Mouse (Mus musculus): ENCODE results near the gene Pold2. TPM values are rescaled to one million over a fixed set of nuclear protein-coding genes. Genes with fewer than 3 reads are reported as not detected.

Pold2 gene
- polyA plus RNA-seq, 1 experiment, result 78.0 TPM

GRCm38 (mm10) chr11:5873192-5873591 is 4.9 kb downstream of the Pold2 start:
- no peak for DNase-seq (ENCODE audit: low read depth)
- TF ChIP-seq CTCF (IDR thresholded peaks at IDR 0.05; ENCODE audit: borderline replicate concordance, extremely low read depth, insufficient read depth, insufficient read length), result no peak
- TF ChIP-seq POLR2A (IDR thresholded peaks at IDR 0.05; ENCODE audit: borderline replicate concordance, extremely low read depth, insufficient read depth, insufficient read length, poor library complexity, severe bottlenecking), result no peak

- TF ChIP-seq POLR2A (IDR thresholded peaks at IDR 0.05; ENCODE audit: borderline replicate concordance, extremely low read depth, insufficient read depth, insufficient read length, poor library complexity, severe bottlenecking) (no peak), CTCF (IDR thresholded peaks at IDR 0.05; ENCODE audit: borderline replicate concordance, extremely low read depth, insufficient read depth, insufficient read length) (no peak)
- DNase-seq (ENCODE audit: low read depth), result no peak
Observed at GRCm38 (mm10) chr11:5872707-5873106, 5.4 kb downstream of the Pold2 start.

- TF ChIP-seq CTCF (IDR thresholded peaks at IDR 0.05; ENCODE audit: borderline replicate concordance, extremely low read depth, insufficient read depth, insufficient read length), result no peak
- no peak for TF ChIP-seq POLR2A (IDR thresholded peaks at IDR 0.05; ENCODE audit: borderline replicate concordance, extremely low read depth, insufficient read depth, insufficient read length, poor library complexity, severe bottlenecking)
- no peak for DNase-seq (ENCODE audit: low read depth)
Observed at GRCm38 (mm10) chr11:5870069-5870468, 8.0 kb downstream of the Pold2 start.

- no peak for DNase-seq (ENCODE audit: low read depth)
Observed at GRCm38 (mm10) chr11:5869331-5869730, 8.8 kb downstream of the Pold2 start.

GRCm38 (mm10) chr11:5868324-5868723 is 9.8 kb downstream of the Pold2 start:
- no peak for DNase-seq (ENCODE audit: low read depth)
- TF ChIP-seq POLR2A (IDR thresholded peaks at IDR 0.05; ENCODE audit: borderline replicate concordance, extremely low read depth, insufficient read depth, insufficient read length, poor library complexity, severe bottlenecking), result no peak
- TF ChIP-seq CTCF (IDR thresholded peaks at IDR 0.05; ENCODE audit: borderline replicate concordance, extremely low read depth, insufficient read depth, insufficient read length), result no peak

More at GRCm38 (mm10) chr11:5869331-5869730, 8.8 kb downstream of the Pold2 start:
- TF ChIP-seq CTCF (IDR thresholded peaks at IDR 0.05; ENCODE audit: borderline replicate concordance, extremely low read depth, insufficient read depth, insufficient read length) (no peak), POLR2A (IDR thresholded peaks at IDR 0.05; ENCODE audit: borderline replicate concordance, extremely low read depth, insufficient read depth, insufficient read length, poor library complexity, severe bottlenecking) (no peak)

- no peak for TF ChIP-seq POLR2A (IDR thresholded peaks at IDR 0.05; ENCODE audit: borderline replicate concordance, extremely low read depth, insufficient read depth, insufficient read length, poor library complexity, severe bottlenecking)
- TF ChIP-seq CTCF (IDR thresholded peaks at IDR 0.05; ENCODE audit: borderline replicate concordance, extremely low read depth, insufficient read depth, insufficient read length), result no peak
- no peak for DNase-seq (ENCODE audit: low read depth)
Observed at GRCm38 (mm10) chr11:5867196-5867595, 10.9 kb downstream of the Pold2 start.

GRCm38 (mm10) chr11:5862394-5863105 is 15.5 kb downstream of the Pold2 start:
- TF ChIP-seq POLR2A (IDR thresholded peaks at IDR 0.05; ENCODE audit: borderline replicate concordance, extremely low read depth, insufficient read depth, insufficient read length, poor library complexity, severe bottlenecking), result no peak
- no peak for TF ChIP-seq CTCF (IDR thresholded peaks at IDR 0.05; ENCODE audit: borderline replicate concordance, extremely low read depth, insufficient read depth, insufficient read length)
- no peak for DNase-seq (ENCODE audit: low read depth)

GRCm38 (mm10) chr11:5861678-5862393 is 16.3 kb downstream of the Pold2 start, which contains the start of gene Aebp1:
Aebp1 (plus strand) TSS chr11:5861947.
- TF ChIP-seq CTCF (IDR thresholded peaks at IDR 0.05; ENCODE audit: borderline replicate concordance, extremely low read depth, insufficient read depth, insufficient read length) (no peak), POLR2A (IDR thresholded peaks at IDR 0.05; ENCODE audit: borderline replicate concordance, extremely low read depth, insufficient read depth, insufficient read length, poor library complexity, severe bottlenecking) (no peak)
- peak; percentile 24 for DNase-seq (ENCODE audit: low read depth)

- DNase-seq (ENCODE audit: low read depth), result peak; percentile 18
- TF ChIP-seq POLR2A (IDR thresholded peaks at IDR 0.05; ENCODE audit: borderline replicate concordance, extremely low read depth, insufficient read depth, insufficient read length, poor library complexity, severe bottlenecking) (no peak), CTCF (IDR thresholded peaks at IDR 0.05; ENCODE audit: borderline replicate concordance, extremely low read depth, insufficient read depth, insufficient read length) (no peak)
Observed at GRCm38 (mm10) chr11:5860639-5861038, 17.5 kb downstream of the Pold2 start.

GRCm38 (mm10) chr11:5859883-5860550 is 18.1 kb downstream of the Pold2 start:
- DNase-seq (ENCODE audit: low read depth), result no peak
- TF ChIP-seq CTCF (IDR thresholded peaks at IDR 0.05; ENCODE audit: borderline replicate concordance, extremely low read depth, insufficient read depth, insufficient read length) (no peak), POLR2A (IDR thresholded peaks at IDR 0.05; ENCODE audit: borderline replicate concordance, extremely low read depth, insufficient read depth, insufficient read length, poor library complexity, severe bottlenecking) (no peak)

- TF ChIP-seq CTCF (IDR thresholded peaks at IDR 0.05; ENCODE audit: borderline replicate concordance, extremely low read depth, insufficient read depth, insufficient read length), result peak; percentile 39; the same call in 1 of the 2 replicates
- no peak for TF ChIP-seq POLR2A (IDR thresholded peaks at IDR 0.05; ENCODE audit: borderline replicate concordance, extremely low read depth, insufficient read depth, insufficient read length, poor library complexity, severe bottlenecking)
- no peak for DNase-seq (ENCODE audit: low read depth)
Observed at GRCm38 (mm10) chr11:5858723-5859122, 19.4 kb downstream of the Pold2 start.
